Mouse (Mus musculus): ENCODE results near the gene Gm20517. TPM values are rescaled to one million over a fixed set of nuclear protein-coding genes. Genes with fewer than 3 reads are reported as not detected.
A peak's percentile ranks its signal among the peaks of the same experiment; 100 is the strongest.
"Not testable (repeated sequence)": the region's sequence is repeated elsewhere in the genome, so short reads cannot be mapped to it uniquely, and the experiment has no call there.

The Gm20517 gene
- total RNA-seq, 1 experiment: 5.4 TPM

DNA sequence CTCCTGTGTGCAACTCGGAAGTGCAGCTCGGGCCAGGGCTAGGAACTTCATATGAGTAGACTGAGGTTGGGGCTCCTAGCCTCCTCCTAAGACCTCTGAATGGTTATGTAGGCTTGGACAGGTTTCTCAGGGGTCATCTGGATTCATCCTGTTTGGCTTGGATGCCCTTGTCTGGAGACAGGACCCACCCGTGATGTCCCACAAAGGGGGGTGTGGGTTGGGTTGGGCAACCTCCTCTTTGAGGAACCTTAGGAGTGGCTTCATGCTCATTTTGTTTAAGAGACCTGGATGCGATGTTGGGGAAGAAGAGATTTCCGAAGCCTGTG, 14.6 kb upstream of the Gm20517 start:
- H3K9ac ChIP-seq (ENCODE audit: insufficient read depth, low read depth, low read length, poor library complexity, severe bottlenecking): no peak overlapping the region; the same call in 1 of the 2 replicates
- H3K9me3 ChIP-seq (ENCODE audit: control insufficient read depth, insufficient read depth, low read depth, low read length): no peaks in the 10 kb centered on the region
- H3K4me1 ChIP-seq (ENCODE audit: control insufficient read depth in 2 of 2, insufficient read depth in 2 of 2, low read length in 2 of 2, poor library complexity in 1 of 2): peaks cover 22 to 25% of the 10 kb centered on the region in 2 experiments
- no peak overlapping the region for H3K4me3 ChIP-seq (ENCODE audit: insufficient read depth in 1 of 2, low read depth in 1 of 2, low read length in 2 of 2, poor library complexity in 1 of 2, severe bottlenecking in 1 of 2)
- TF ChIP-seq ZC3H11A (IDR thresholded peaks at IDR 0.05; ENCODE audit: borderline replicate concordance, low read depth, low read length): no peak
- no peak for TF ChIP-seq CHD2 (IDR thresholded peaks at IDR 0.05; ENCODE audit: low read depth, low read length)
- in situ Hi-C loops (cut with MboI; ENCODE audit: low sequenced_read_pairs in 2 of 2, unreplicated experiment in 2 of 2): no loop called here
- no peak overlapping the region for H3K27ac ChIP-seq (ENCODE audit: insufficient read depth, low read depth, low read length, poor library complexity, severe bottlenecking)
- peaks cover 31% of the 10 kb centered on the region for H3K36me3 ChIP-seq (ENCODE audit: control insufficient read depth, insufficient read depth, low read length, poor library complexity, severe bottlenecking)
- no peak for DNase-seq (ENCODE audit: low read depth, low spot score)

DNA sequence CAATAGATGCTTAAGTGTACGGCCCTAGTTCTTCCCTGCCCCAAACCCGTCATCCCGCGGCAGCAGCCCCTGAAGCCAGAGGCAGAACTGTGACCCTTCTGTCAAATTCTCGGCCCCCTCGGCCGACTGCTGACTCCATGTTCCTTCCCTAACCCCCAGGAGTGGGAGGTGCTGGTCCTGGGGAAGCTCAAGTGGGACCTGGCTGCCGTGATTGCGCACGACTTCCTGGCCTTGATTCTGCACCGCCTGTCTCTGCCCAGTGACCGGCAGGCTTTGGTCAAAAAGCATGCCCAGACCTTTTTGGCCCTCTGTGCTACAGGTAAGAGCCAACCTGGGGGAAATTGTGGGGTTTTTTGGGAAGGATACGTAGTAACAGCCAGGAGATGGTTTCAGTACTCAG, 14.1 kb upstream of the Gm20517 start:
- Histone ChIP-seq H3K36me3 (ENCODE audit: control insufficient read depth, insufficient read depth, low read length, poor library complexity, severe bottlenecking) (peaks cover 34% of the 10 kb centered on the region), H3K9ac (ENCODE audit: insufficient read depth, low read depth, low read length, poor library complexity, severe bottlenecking) (no peak overlapping the region; the same call in 1 of the 2 replicates), H3K9me3 (ENCODE audit: control insufficient read depth, insufficient read depth, low read depth, low read length) (no peaks in the 10 kb centered on the region), H3K27ac (ENCODE audit: insufficient read depth, low read depth, low read length, poor library complexity, severe bottlenecking) (no peak overlapping the region), H3K4me1 (ENCODE audit: control insufficient read depth in 2 of 2, insufficient read depth in 2 of 2, low read length in 2 of 2, poor library complexity in 1 of 2) (peaks cover 23 to 27% of the 10 kb centered on the region in 2 experiments), H3K4me3 (ENCODE audit: insufficient read depth in 1 of 2, low read depth in 1 of 2, low read length in 2 of 2, poor library complexity in 1 of 2, severe bottlenecking in 1 of 2) (no peak overlapping the region)
- in situ Hi-C loops (cut with MboI; ENCODE audit: low sequenced_read_pairs in 2 of 2, unreplicated experiment in 2 of 2): no loop called here
- DNase-seq (ENCODE audit: low read depth, low spot score): no peak
- TF ChIP-seq ZNF384 (IDR thresholded peaks at IDR 0.05; ENCODE audit: low read depth, low read length): no peak
- TF ChIP-seq MAFK (IDR thresholded peaks at IDR 0.05; ENCODE audit: insufficient read depth, low read depth, low read length): no peak
- no peak for TF ChIP-seq ZC3H11A (IDR thresholded peaks at IDR 0.05; ENCODE audit: borderline replicate concordance, low read depth, low read length)
- TF ChIP-seq CHD2 (IDR thresholded peaks at IDR 0.05; ENCODE audit: low read depth, low read length): no peak
- TF ChIP-seq HCFC1 (IDR thresholded peaks at IDR 0.05; ENCODE audit: borderline replicate concordance, insufficient read depth, low read length): no peak

DNA sequence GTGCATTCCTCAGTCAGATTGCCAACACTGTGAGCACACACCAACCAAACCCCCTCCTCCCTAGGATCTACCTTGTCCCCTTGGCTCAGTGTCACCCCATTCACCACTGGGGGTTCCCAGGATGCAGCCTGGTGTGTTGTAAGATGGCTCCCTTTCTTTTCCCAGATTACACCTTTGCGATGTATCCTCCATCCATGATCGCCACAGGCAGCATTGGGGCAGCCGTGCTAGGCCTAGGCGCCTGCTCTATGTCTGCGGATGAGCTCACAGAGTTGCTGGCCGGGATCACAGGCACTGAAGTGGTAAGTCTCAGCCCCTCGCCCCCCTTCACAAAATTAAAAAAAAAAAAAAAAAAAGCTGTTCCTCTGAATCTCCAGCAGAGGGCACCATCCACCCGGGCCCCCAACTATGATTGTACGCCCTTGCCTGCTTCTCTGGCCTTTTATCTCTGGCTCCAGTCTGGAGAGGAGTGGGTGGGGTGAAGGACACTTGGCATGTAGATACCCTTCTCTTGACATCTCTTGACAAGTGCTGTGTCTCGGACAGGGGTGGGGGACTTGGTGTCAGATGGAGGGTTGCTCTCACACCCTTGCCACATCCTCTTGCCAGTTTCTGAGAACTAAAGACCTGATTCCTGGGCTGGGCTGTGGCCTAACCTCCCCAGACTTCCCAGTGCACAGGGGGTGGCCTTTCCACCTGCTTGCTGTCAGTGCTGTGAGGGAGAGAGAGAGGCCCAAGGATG, 13.4 kb upstream of the Gm20517 start:
- Histone ChIP-seq H3K4me3 (ENCODE audit: insufficient read depth in 1 of 2, low read depth in 1 of 2, low read length in 2 of 2, poor library complexity in 1 of 2, severe bottlenecking in 1 of 2) (no peak overlapping the region), H3K36me3 (ENCODE audit: control insufficient read depth, insufficient read depth, low read length, poor library complexity, severe bottlenecking) (peaks cover 40% of the 10 kb centered on the region), H3K9ac (ENCODE audit: insufficient read depth, low read depth, low read length, poor library complexity, severe bottlenecking) (peak overlapping the region; percentile 18; the same call in 1 of the 2 replicates), H3K4me1 (ENCODE audit: control insufficient read depth in 2 of 2, insufficient read depth in 2 of 2, low read length in 2 of 2, poor library complexity in 1 of 2) (peaks cover 18 to 20% of the 10 kb centered on the region in 2 experiments), H3K27ac (ENCODE audit: insufficient read depth, low read depth, low read length, poor library complexity, severe bottlenecking) (peak overlapping the region; percentile 16; the same call in 1 of the 2 replicates), H3K9me3 (ENCODE audit: control insufficient read depth, insufficient read depth, low read depth, low read length) (no peaks in the 10 kb centered on the region)
- in situ Hi-C loops (cut with MboI; ENCODE audit: low sequenced_read_pairs in 2 of 2, unreplicated experiment in 2 of 2): no loop called here
- no peak for TF ChIP-seq HCFC1 (IDR thresholded peaks at IDR 0.05; ENCODE audit: borderline replicate concordance, insufficient read depth, low read length)
- TF ChIP-seq CHD2 (IDR thresholded peaks at IDR 0.05; ENCODE audit: low read depth, low read length): no peak
- peak; percentile 4; the same call in 1 of the 2 replicates for TF ChIP-seq ZC3H11A (IDR thresholded peaks at IDR 0.05; ENCODE audit: borderline replicate concordance, low read depth, low read length)
- TF ChIP-seq MAFK (IDR thresholded peaks at IDR 0.05; ENCODE audit: insufficient read depth, low read depth, low read length): 0 out of 2 replicates have a peak, but pooled peaks have one; percentile 27
- peak; percentile 99 for TF ChIP-seq ZNF384 (IDR thresholded peaks at IDR 0.05; ENCODE audit: low read depth, low read length)
- DNase-seq (ENCODE audit: low read depth, low spot score): peak; percentile 46

DNA sequence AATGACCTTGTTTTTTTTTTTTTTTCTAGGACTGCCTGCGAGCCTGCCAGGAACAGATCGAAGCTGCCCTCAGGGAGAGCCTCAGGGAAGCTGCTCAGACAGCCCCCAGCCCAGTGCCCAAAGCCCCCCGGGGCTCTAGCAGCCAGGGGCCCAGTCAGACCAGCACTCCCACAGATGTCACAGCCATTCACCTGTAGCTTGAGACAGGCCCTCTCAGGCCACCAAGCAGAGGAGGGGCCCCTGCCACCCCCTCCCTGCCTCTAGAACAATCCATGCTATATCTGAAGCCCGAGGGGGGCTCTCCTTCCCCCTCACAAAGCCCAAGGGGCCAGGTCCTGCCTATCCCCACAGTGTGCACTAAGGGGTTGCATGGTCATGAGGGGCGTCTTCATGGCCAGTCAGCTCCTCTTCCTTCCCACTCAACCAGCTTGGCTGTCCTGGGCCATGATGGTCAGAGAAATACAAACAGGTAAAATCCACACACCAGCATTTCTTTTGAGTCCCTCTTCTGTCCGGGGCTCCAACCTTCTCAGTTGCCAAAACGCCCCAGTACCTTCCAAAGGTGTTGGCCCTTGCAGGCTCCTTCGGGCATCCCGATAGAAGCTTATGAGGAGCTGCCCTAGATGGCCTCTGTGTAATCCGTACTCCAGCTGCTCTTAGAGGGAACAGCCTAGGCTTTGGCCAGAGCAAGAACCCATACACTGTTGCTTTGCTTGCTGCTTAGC, 12.6 kb upstream of the Gm20517 start:
- H3K27ac ChIP-seq (ENCODE audit: insufficient read depth, low read depth, low read length, poor library complexity, severe bottlenecking): peak overlapping the region; percentile 0; the same call in 1 of the 2 replicates
- H3K9me3 ChIP-seq (ENCODE audit: control insufficient read depth, insufficient read depth, low read depth, low read length); in situ Hi-C loops (cut with MboI; ENCODE audit: low sequenced_read_pairs in 2 of 2, unreplicated experiment in 2 of 2); H3K4me3 ChIP-seq (ENCODE audit: insufficient read depth in 1 of 2, low read depth in 1 of 2, low read length in 2 of 2, poor library complexity in 1 of 2, severe bottlenecking in 1 of 2); H3K9ac ChIP-seq (ENCODE audit: insufficient read depth, low read depth, low read length, poor library complexity, severe bottlenecking); DNase-seq (ENCODE audit: low read depth, low spot score): not testable (repeated sequence)
- H3K4me1 ChIP-seq (ENCODE audit: control insufficient read depth in 2 of 2, insufficient read depth in 2 of 2, low read length in 2 of 2, poor library complexity in 1 of 2): peaks cover 18 to 19% of the 10 kb centered on the region in 2 experiments
- H3K36me3 ChIP-seq (ENCODE audit: control insufficient read depth, insufficient read depth, low read length, poor library complexity, severe bottlenecking): peaks cover 42% of the 10 kb centered on the region
